Mouse (Mus musculus) cerebellum, adult 2 months (tissue): Measurements from ENCODE around the gene Hexa. TPM values are rescaled to one million over a fixed set of nuclear protein-coding genes. Genes with fewer than 3 reads are reported as not detected.

Source experiments
- DNase-seq, 2 experiments: peaks; one replicate each; pipeline ENCODE4 v3.0.0; 2021
- H3K27ac ChIP-seq: fragments of 200-500 bp; 2 replicates; pipeline ENCODE4 v1.5.1; 2012; ENCODE audit warnings: low read length, control low read depth, inconsistent platforms; ENCODE audit not compliant: insufficient read depth
- H3K27me3 ChIP-seq: fragments of 200-500 bp; 2 replicates; pipeline ENCODE4 v1.6.1; 2012; ENCODE audit warnings: inconsistent platforms, mild to moderate bottlenecking, low read length, moderate library complexity; ENCODE audit not compliant: control insufficient read depth, insufficient read depth
- H3K4me1 ChIP-seq: fragments of 200-500 bp; 2 replicates; pipeline ENCODE4 v1.6.1; 2011; ENCODE audit warnings: low read length; ENCODE audit not compliant: control insufficient read depth, insufficient read depth
- H3K4me3 ChIP-seq: fragments of 200-500 bp; replicated peaks from 2 replicates; pipeline ENCODE3; 2011; ENCODE audit warnings: mild to moderate bottlenecking, low read depth, low read length, control low read depth; ENCODE audit not compliant: insufficient read depth
- CTCF ChIP-seq: fragments of 200-500 bp; IDR thresholded peaks from 2 replicates; pipeline ENCODE4 v1.5.1; 2011; ENCODE audit warnings: low read depth, mild to moderate bottlenecking, control low read depth, low read length, moderate library complexity, borderline replicate concordance; ENCODE audit not compliant: insufficient read depth
- POLR2A ChIP-seq: fragments of 200-500 bp; IDR thresholded peaks from 2 replicates; pipeline ENCODE4 v1.6.1; 2011; ENCODE audit warnings: low read length, control low read depth, borderline replicate concordance; ENCODE audit not compliant: insufficient read depth
- whole genome bisulfite sequencing: fragments of 180-500 bp; shearing (Covaris S2); methylation state at CpG from one replicate; pipeline ENCODE4 v1.1.7; 2018; 5-methylcytosine and 5-hydroxymethylcytosine counted together
- polyA plus RNA-seq: library from polyadenylated mRNA; depleted of rRNA; stranded (reverse); fragments of >200 nt; gene quantifications from 2 replicates; pipeline ENCODE4 v1.2.3, GENCODE M21; 2012; rRNA removed

Hexa gene
- polyA plus RNA-seq, 1 experiment: 39.7 TPM

GRCm38 (mm10) chr9:59588710-59589671, 49.7 kb downstream of the Hexa start:
- TF ChIP-seq CTCF (no peak), POLR2A (no peak)
- H3K27ac ChIP-seq: no peak overlapping the region
- no peak overlapping the region for H3K4me3 ChIP-seq
- DNase-seq: peak in 1 of 2 experiments; percentile 22
- WGBS: 19% methylated on average over 12 of the region's 12 CpGs
- H3K4me1 ChIP-seq: no peaks in the 10 kb centered on the region; the same call in 1 of the 2 replicates
- no peaks in the 10 kb centered on the region for H3K27me3 ChIP-seq

- 71% methylated on average over 10 of the region's 10 CpGs for WGBS
- DNase-seq: no peak
- Histone ChIP-seq H3K27me3 (no peaks in the 10 kb centered on the region), H3K4me1 (no peaks in the 10 kb centered on the region; the same call in 1 of the 2 replicates), H3K27ac (no peak overlapping the region), H3K4me3 (no peak overlapping the region)
- no peak for TF ChIP-seq POLR2A
- TF ChIP-seq CTCF: no peak
These were observed 50.5 kb downstream of the Hexa start for GRCm38 (mm10) chr9:59589703-59590439.

- WGBS: 83% methylated on average over 8 of the region's 8 CpGs
- TF ChIP-seq CTCF: no peak
- TF ChIP-seq POLR2A: no peak
- H3K27me3 ChIP-seq: no peaks in the 10 kb centered on the region
These were observed 62.3 kb downstream of the Hexa start for GRCm38 (mm10) chr9:59601661-59602060.

DNA sequence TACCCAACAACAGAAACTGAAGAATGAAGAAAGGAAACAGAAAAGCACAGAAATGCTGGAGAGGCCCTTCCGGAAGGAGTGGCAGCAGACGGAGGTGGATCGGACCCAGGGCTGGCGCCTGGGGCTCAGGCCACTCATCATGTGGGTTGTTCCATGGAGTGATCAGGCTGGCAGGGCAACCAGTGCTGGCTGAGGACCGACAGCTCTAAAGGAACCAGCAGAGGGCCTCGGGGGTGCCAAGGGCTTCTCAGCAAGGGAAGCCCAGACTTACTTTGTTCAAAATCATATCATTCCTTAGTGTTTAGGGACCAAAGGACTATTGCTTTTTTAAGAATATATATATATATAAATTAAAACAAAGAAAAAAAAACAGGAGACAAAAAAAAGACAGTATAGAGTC, 66.6 kb downstream of the Hexa start:
- Histone ChIP-seq H3K27ac (no peak overlapping the region), H3K4me3 (no peak overlapping the region), H3K4me1 (no peaks in the 10 kb centered on the region), H3K27me3 (no peaks in the 10 kb centered on the region)
- no peak for TF ChIP-seq CTCF
- TF ChIP-seq POLR2A: no peak
- WGBS: 21% methylated on average over 6 of the region's 6 CpGs
- peak; percentile 23 to 38 for DNase-seq

More at GRCm38 (mm10) chr9:59601661-59602060, 62.3 kb downstream of the Hexa start:
- Histone ChIP-seq H3K4me1 (no peaks in the 10 kb centered on the region), H3K27ac (no peak overlapping the region), H3K4me3 (no peak overlapping the region)
- no peak for DNase-seq

GRCm38 (mm10) chr9:59610950-59611349, 71.6 kb downstream of the Hexa start:
- 96% methylated on average over 2 of the region's 2 CpGs for WGBS
- no peak for DNase-seq
- TF ChIP-seq CTCF: no peak
- TF ChIP-seq POLR2A: no peak

More at GRCm38 (mm10) chr9:59610950-59611349, 71.6 kb downstream of the Hexa start:
- Histone ChIP-seq H3K27ac (no peak overlapping the region), H3K27me3 (no peaks in the 10 kb centered on the region), H3K4me3 (no peak overlapping the region), H3K4me1 (no peaks in the 10 kb centered on the region)

Other genes starting within 250 kb of the Hexa start
- gene Adpgk, start 248.0 kb upstream of the Hexa start, polyA plus RNA-seq: 18.7 and 20.0 TPM in 2 replicates
- 37.0 and 37.2 TPM in 2 replicates for gene Bbs4, start 186.0 kb upstream of the Hexa start, polyA plus RNA-seq
- gene Arih1, start 52.9 kb upstream of the Hexa start, polyA plus RNA-seq: 53.4 and 57.2 TPM in 2 replicates
- gene Tmem202, start 307 bp downstream of the Hexa start, polyA plus RNA-seq: 1.7 and 2.3 TPM in 2 replicates
- gene Celf6, start 38.4 kb downstream of the Hexa start, polyA plus RNA-seq: 6.5 and 7.4 TPM in 2 replicates
- 174 and 176 TPM in 2 replicates for gene Parp6, start 77.7 kb downstream of the Hexa start, polyA plus RNA-seq
- 2,306 and 2,370 TPM in 2 replicates for gene Pkm, start 116.8 kb downstream of the Hexa start, polyA plus RNA-seq
- gene Gramd2, start 140.6 kb downstream of the Hexa start, polyA plus RNA-seq: 2.6 and 3.0 TPM in 2 replicates
- gene Senp8, start 211.2 kb downstream of the Hexa start, polyA plus RNA-seq: 6.1 TPM in 2 replicates
- gene Myo9a, start 211.4 kb downstream of the Hexa start, polyA plus RNA-seq: 21.0 and 21.2 TPM in 2 replicates